Mouse (Mus musculus): Measurements from ENCODE around the gene Gm49510. TPM values are rescaled to one million over a fixed set of nuclear protein-coding genes. Genes with fewer than 3 reads are reported as not detected.

The Gm49510 gene
- total RNA-seq, 1 experiment from 2014 or later, result not detected

- peak; percentile 58 to 65 for ATAC-seq (replicated peaks in 1 of 2; ENCODE audit: insufficient read depth in 1 of 2, low FRiP score in 2 of 2, low TSS enrichment in 1 of 2, low read depth in 1 of 2, poor library complexity in 2 of 2, severe bottlenecking in 2 of 2)
These were observed 23.2 kb upstream of the Gm49510 start for GRCm38 (mm10) chr15:78876258-78876696.

GRCm38 (mm10) chr15:78876991-78877809 lies 22.3 kb upstream of the Gm49510 start, which contains the start of gene Gga1:
Gene Gga1, plus strand, starts transcription at chr15:78877190.
- ATAC-seq (replicated peaks in 1 of 2; ENCODE audit: insufficient read depth in 1 of 2, low FRiP score in 2 of 2, low TSS enrichment in 1 of 2, low read depth in 1 of 2, poor library complexity in 2 of 2, severe bottlenecking in 2 of 2), result peak; percentile 77 to 79

- no peak for ATAC-seq (replicated peaks in 1 of 2; ENCODE audit: insufficient read depth in 1 of 2, low FRiP score in 2 of 2, low TSS enrichment in 1 of 2, low read depth in 1 of 2, poor library complexity in 2 of 2, severe bottlenecking in 2 of 2)
These were observed 21.6 kb upstream of the Gm49510 start for GRCm38 (mm10) chr15:78877810-78878390.

- ATAC-seq (replicated peaks in 1 of 2; ENCODE audit: insufficient read depth in 1 of 2, low FRiP score in 2 of 2, low TSS enrichment in 1 of 2, low read depth in 1 of 2, poor library complexity in 2 of 2, severe bottlenecking in 2 of 2), result peak in 1 of 2 experiments; percentile 15; a peak in 1 of 4 replicates
These were observed 20.5 kb upstream of the Gm49510 start for GRCm38 (mm10) chr15:78878792-78879516.

- no peak for ATAC-seq (replicated peaks in 1 of 2; ENCODE audit: insufficient read depth in 1 of 2, low FRiP score in 2 of 2, low TSS enrichment in 1 of 2, low read depth in 1 of 2, poor library complexity in 2 of 2, severe bottlenecking in 2 of 2)
These were observed 19.0 kb upstream of the Gm49510 start for GRCm38 (mm10) chr15:78880432-78880831.

- ATAC-seq (replicated peaks in 1 of 2; ENCODE audit: insufficient read depth in 1 of 2, low FRiP score in 2 of 2, low TSS enrichment in 1 of 2, low read depth in 1 of 2, poor library complexity in 2 of 2, severe bottlenecking in 2 of 2), result no peak
These were observed 17.6 kb upstream of the Gm49510 start for GRCm38 (mm10) chr15:78881828-78882227.

GRCm38 (mm10) chr15:78889401-78889853 lies 10.0 kb upstream of the Gm49510 start:
- no peak for ATAC-seq (replicated peaks in 1 of 2; ENCODE audit: insufficient read depth in 1 of 2, low FRiP score in 2 of 2, low TSS enrichment in 1 of 2, low read depth in 1 of 2, poor library complexity in 2 of 2, severe bottlenecking in 2 of 2)

GRCm38 (mm10) chr15:78892440-78892839 lies 7.0 kb upstream of the Gm49510 start:
- no peak for ATAC-seq (replicated peaks in 1 of 2; ENCODE audit: insufficient read depth in 1 of 2, low FRiP score in 2 of 2, low TSS enrichment in 1 of 2, low read depth in 1 of 2, poor library complexity in 2 of 2, severe bottlenecking in 2 of 2)

GRCm38 (mm10) chr15:78894726-78895125 lies 4.7 kb upstream of the Gm49510 start:
- peak; percentile 46 to 52 for ATAC-seq (replicated peaks in 1 of 2; ENCODE audit: insufficient read depth in 1 of 2, low FRiP score in 2 of 2, low TSS enrichment in 1 of 2, low read depth in 1 of 2, poor library complexity in 2 of 2, severe bottlenecking in 2 of 2)

GRCm38 (mm10) chr15:78895741-78896140 lies 3.7 kb upstream of the Gm49510 start:
- ATAC-seq (replicated peaks in 1 of 2; ENCODE audit: insufficient read depth in 1 of 2, low FRiP score in 2 of 2, low TSS enrichment in 1 of 2, low read depth in 1 of 2, poor library complexity in 2 of 2, severe bottlenecking in 2 of 2), result no peak

- 0 out of 4 replicates have a peak, but pooled peaks of 1 of the 2 experiments have one; percentile 3 for ATAC-seq (replicated peaks in 1 of 2; ENCODE audit: insufficient read depth in 1 of 2, low FRiP score in 2 of 2, low TSS enrichment in 1 of 2, low read depth in 1 of 2, poor library complexity in 2 of 2, severe bottlenecking in 2 of 2)
These were observed 3.3 kb upstream of the Gm49510 start for GRCm38 (mm10) chr15:78896149-78896548.

GRCm38 (mm10) chr15:78897488-78897887 lies 2.0 kb upstream of the Gm49510 start:
- no peak for ATAC-seq (replicated peaks in 1 of 2; ENCODE audit: insufficient read depth in 1 of 2, low FRiP score in 2 of 2, low TSS enrichment in 1 of 2, low read depth in 1 of 2, poor library complexity in 2 of 2, severe bottlenecking in 2 of 2)

GRCm38 (mm10) chr15:78898507-78899001 lies 913 bp upstream of the Gm49510 start:
- ATAC-seq (replicated peaks in 1 of 2; ENCODE audit: insufficient read depth in 1 of 2, low FRiP score in 2 of 2, low TSS enrichment in 1 of 2, low read depth in 1 of 2, poor library complexity in 2 of 2, severe bottlenecking in 2 of 2), result no peak

- ATAC-seq (replicated peaks in 1 of 2; ENCODE audit: insufficient read depth in 1 of 2, low FRiP score in 2 of 2, low TSS enrichment in 1 of 2, low read depth in 1 of 2, poor library complexity in 2 of 2, severe bottlenecking in 2 of 2), result peak in 1 of 2 experiments; percentile 10; a peak in 1 of 4 replicates
These were observed 495 bp downstream of the Gm49510 start, which contains the start of gene Sh3bp1 for GRCm38 (mm10) chr15:78899740-78900584. Gene Sh3bp1, plus strand, starts transcription at chr15:78899768.

- 0 out of 4 replicates have a peak, but pooled peaks of 1 of the 2 experiments have one; percentile 9 for ATAC-seq (replicated peaks in 1 of 2; ENCODE audit: insufficient read depth in 1 of 2, low FRiP score in 2 of 2, low TSS enrichment in 1 of 2, low read depth in 1 of 2, poor library complexity in 2 of 2, severe bottlenecking in 2 of 2)
These were observed 1.3 kb downstream of the Gm49510 start for GRCm38 (mm10) chr15:78900585-78901421.

- no peak for ATAC-seq (replicated peaks in 1 of 2; ENCODE audit: insufficient read depth in 1 of 2, low FRiP score in 2 of 2, low TSS enrichment in 1 of 2, low read depth in 1 of 2, poor library complexity in 2 of 2, severe bottlenecking in 2 of 2)
These were observed 1.9 kb downstream of the Gm49510 start for GRCm38 (mm10) chr15:78901422-78901789.
